Comparison of ENCODE assay signal across 8 mouse cellular contexts in genomic region chr16:13440468-13440867, GRCm38 (mm10).
A peak's percentile ranks its signal among the peaks of the same experiment; 100 is the strongest.
DNase-seq lines count a peak whose midpoint lies in the region; ATAC-seq and TF ChIP-seq lines count a peak whose summit lies in the region.

No protein-coding gene starts in this region.

- in situ Hi-C loops in Patski (cut with MboI; ENCODE audit: low pct_unique_long_range_greater_than_20kb): loop anchor here (10.0 kb wide), 1 partner anchor 164 kb away; no protein-coding TSS in a partner anchor

- TF ChIP-seq EP300 in liver, embryonic 14.5 days (IDR thresholded peaks at IDR 0.05; ENCODE audit: low read depth): no peak

- peak; percentile 89 for TF ChIP-seq CTCF in gastrocnemius, adult 2 months (IDR thresholded peaks at IDR 0.05)
- peak; percentile 89 for TF ChIP-seq CTCF in Patski (IDR thresholded peaks at IDR 0.05)
- TF ChIP-seq CTCF in liver, embryonic 14.5 days (IDR thresholded peaks at IDR 0.05; ENCODE audit: low read depth): peak; percentile 88

- DNase-seq in gastrocnemius, adult 2 months: peak; percentile 69
- no peak for DNase-seq in gastrocnemius, postnatal 14 days
- DNase-seq in 3T3-L1 (ENCODE audit: low read depth, low spot score) (peak; percentile 81), Patski (ENCODE audit: low read depth, low spot score) (no peak)
- peak; percentile 70 for DNase-seq in embryo, embryonic 10.5 days (ENCODE audit: low spot score)
- peak in 1 of 3 experiments; percentile 36 for DNase-seq in liver, embryonic 14.5 days (ENCODE audit: low read depth in 3 of 3, low spot score in 3 of 3)
- peak; percentile 30 to 72 for DNase-seq in spleen, postnatal 4 days (ENCODE audit: low spot score in 2 of 2)
- no peak for DNase-seq in right cerebral cortex, postnatal 10 days (ENCODE audit: low spot score in 2 of 2)

- WGBS in liver, embryonic 14.5 days (ENCODE audit: insufficient replicate concordance): 22% methylated on average over 6 of the region's 6 CpGs

- H3K9ac ChIP-seq in liver, embryonic 14.5 days (replicated peaks): no peak overlapping the region

- H3K27me3 ChIP-seq in Patski: no peaks in the 10 kb centered on the region
- no peaks in the 10 kb centered on the region for H3K27me3 ChIP-seq in liver, embryonic 14.5 days (ENCODE audit: control insufficient read depth, insufficient read depth, low read length)

- H3K4me1 ChIP-seq in liver, embryonic 14.5 days (replicated peaks; ENCODE audit: control insufficient read depth in 2 of 2, insufficient read depth in 2 of 2, low read length in 1 of 2): peaks cover 2 to 22% of the 10 kb centered on the region in 2 experiments; a peak in 3 of 4 replicates

- POLR2A ChIA-PET in Patski (lab: Charles Lee): no interaction called here

- H3K4me2 ChIP-seq in liver, embryonic 14.5 days (ENCODE audit: low read depth): no peak overlapping the region

- CTCF ChIA-PET in Patski (lab: Charles Lee): interaction anchor here (1.3 kb wide), 1 partner anchor 321 kb away, joined by 3 read pairs; no protein-coding TSS in a partner anchor

- H3K27ac ChIP-seq in gastrocnemius, adult 2 months: no peak overlapping the region
- H3K27ac ChIP-seq in liver, embryonic 14.5 days: no peak overlapping the region

- H3K36me3 ChIP-seq in liver, embryonic 14.5 days (replicated peaks; ENCODE audit: control insufficient read depth, insufficient read depth, low read depth): no peaks in the 10 kb centered on the region

- H3K9me3 ChIP-seq in liver, embryonic 14.5 days (ENCODE audit: control insufficient read depth, low read length): no peaks in the 10 kb centered on the region

- H3K4me3 ChIP-seq in gastrocnemius, adult 2 months: no peak overlapping the region
- H3K4me3 ChIP-seq in liver, embryonic 14.5 days (ENCODE audit: insufficient read depth in 1 of 2, low read depth in 2 of 2, low read length in 2 of 2): no peak overlapping the region

- ATAC-seq in Patski: no peak
- ATAC-seq in liver, embryonic 14.5 days (ENCODE audit: insufficient read depth): no peak

- intact Hi-C loops in gastrocnemius, adult 2 months (cut with DNase I): loop anchor here (1.0 kb wide), 1 partner anchor 323 kb away; no protein-coding TSS in a partner anchor
- intact Hi-C loops in gastrocnemius, postnatal 14 days (cut with DNase I; ENCODE audit: low total_unique reads): loop anchor here (5.0 kb wide), 1 partner anchor 92 kb away; no protein-coding TSS in a partner anchor

Comparison
In these comparisons a context has a peak if more than half of its experiments do, and no peak if none do; other contexts are left out.
1. DNase-seq: peak in gastrocnemius, adult 2 months (single experiment), 3T3-L1 (single experiment), embryo, embryonic 10.5 days (single experiment) and spleen, postnatal 4 days (2 of 2); none in gastrocnemius, postnatal 14 days (single experiment), Patski (single experiment) and right cerebral cortex, postnatal 10 days (0 of 2).
2. Peak in every context shown above with its lines, with median percentiles within 50 percentile points of each other: CTCF ChIP-seq.